Mouse (Mus musculus) spleen, postnatal 0 days (tissue): ENCODE results near the gene Cdc42bpa. TPM values are rescaled to one million over a fixed set of nuclear protein-coding genes. Genes with fewer than 3 reads are reported as not detected.

Source experiments
- polyA plus RNA-seq: library from polyadenylated mRNA; unstranded; fragments of >200 nt; fragmentation: Nextera tagmentation; extraction: Ambion mirVana; gene quantifications from 2 replicates; pipeline ENCODE4 v1.2.1, GENCODE M21; 2015

The Cdc42bpa gene
- 13.5 and 14.7 TPM in 2 replicates for polyA plus RNA-seq

DNA sequence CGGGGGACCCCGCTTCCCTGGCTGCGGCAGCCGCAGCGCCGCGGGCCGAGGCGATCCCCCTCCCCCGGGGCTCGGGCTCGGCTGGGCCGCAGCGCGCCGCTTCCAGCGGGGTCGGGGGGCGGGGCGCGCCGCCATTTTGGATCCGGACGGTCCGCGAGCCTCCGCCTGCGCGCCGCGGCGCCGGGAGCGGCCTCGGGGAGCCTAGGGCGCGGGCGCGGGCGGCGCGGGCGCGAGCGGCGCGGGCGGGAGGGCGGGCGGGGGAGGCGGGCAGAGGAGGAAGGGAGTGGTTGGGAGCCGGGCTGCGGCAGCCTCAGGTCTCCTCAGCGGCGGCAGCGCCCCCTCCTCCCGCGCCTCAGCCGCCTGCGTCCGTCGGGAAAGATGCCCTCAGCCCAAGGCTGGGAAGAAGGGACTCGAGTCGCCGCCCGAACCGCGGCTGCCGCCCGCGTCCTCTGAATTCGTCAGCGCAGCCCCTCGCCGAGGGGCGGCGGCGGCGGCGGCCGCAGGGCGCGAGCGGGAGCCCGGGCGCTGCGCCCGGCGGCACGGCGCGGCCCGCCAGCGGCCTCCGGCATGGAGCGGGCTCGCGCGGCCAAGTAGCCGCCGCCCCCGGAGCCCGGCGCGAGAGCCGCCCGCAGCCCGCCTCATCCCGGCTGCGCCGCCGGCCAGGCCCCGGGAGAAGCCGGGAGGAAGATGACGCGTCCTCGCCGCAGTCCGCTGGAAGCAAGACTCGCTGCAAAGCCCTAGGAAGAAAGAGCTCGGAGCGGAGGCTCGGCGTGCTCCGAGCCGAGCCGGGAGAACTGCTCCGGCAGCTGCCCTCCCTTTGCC is at the start of gene Cdc42bpa:
Cdc42bpa (plus strand) TSS at position 752 of the 822 bp plus-strand sequence.

DNA sequence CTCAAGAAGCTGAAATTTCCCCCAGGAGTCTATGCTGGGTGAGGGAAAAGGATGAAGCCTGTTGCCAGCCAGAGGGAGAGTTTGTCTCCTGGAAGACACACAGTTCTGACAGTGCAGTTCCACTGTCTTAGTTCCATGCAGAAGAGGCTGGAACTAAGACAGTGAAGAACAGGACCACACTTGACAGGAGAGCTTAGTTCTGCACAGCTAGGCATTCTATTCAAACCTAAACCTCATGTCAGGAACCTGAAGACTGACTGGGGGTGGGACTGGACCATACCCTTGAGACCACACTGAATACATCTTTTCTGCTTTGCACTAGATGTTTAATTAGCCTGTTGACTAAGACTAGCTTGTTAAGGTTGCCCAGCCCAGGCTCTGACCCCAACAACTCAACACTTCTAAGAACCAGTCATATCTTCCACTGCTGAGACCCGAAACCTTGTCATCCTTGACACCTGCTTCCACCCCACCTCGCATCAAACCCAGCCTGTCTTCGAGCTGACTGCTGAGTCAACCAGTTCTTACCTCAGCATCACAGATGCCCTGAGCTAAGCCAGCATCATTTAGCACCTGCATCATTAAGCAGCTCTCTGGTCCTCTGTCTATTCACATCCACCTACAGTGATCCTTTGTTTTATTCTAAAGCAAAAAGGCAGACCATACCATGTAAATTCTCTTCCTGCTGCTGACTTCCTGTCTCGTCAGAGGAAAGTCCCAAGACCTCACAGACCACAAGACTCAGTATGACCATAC is 238.9 kb downstream of the Cdc42bpa start, which contains the start of gene Coq8a:
Coq8a (minus strand) TSS at position 644 of the 756 bp plus-strand sequence.

Other genes with a start within 250 kb of the Cdc42bpa start
- not detected in 2 replicates for gene Kif28, start 215.2 kb upstream of the Cdc42bpa start, polyA plus RNA-seq
- gene Gm10518, start 157.1 kb upstream of the Cdc42bpa start, polyA plus RNA-seq = 0.14 and 0.16 TPM in 2 replicates
- 25.1 and 27.5 TPM in 2 replicates for gene Ahctf1, start 156.8 kb upstream of the Cdc42bpa start, polyA plus RNA-seq
- gene Coq8a, start 239.1 kb downstream of the Cdc42bpa start, polyA plus RNA-seq = 4.9 and 8.9 TPM in 2 replicates